Mouse (Mus musculus): Measurements from ENCODE around the gene Pp2d1.

Pp2d1 gene

GRCm38 (mm10) chr17:53478858-53479603 is 60.2 kb downstream of the Pp2d1 start, which contains the start of gene Rab5a:
TSS of gene Rab5a (plus strand) at chr17:53479234.
- peak; percentile 98 to 99 for DNase-seq

- no peak for DNase-seq
Measured at GRCm38 (mm10) chr17:53478066-53478857, 61.0 kb downstream of the Pp2d1 start.

GRCm38 (mm10) chr17:53468697-53469096 is 70.6 kb downstream of the Pp2d1 start:
- no peak for DNase-seq

- DNase-seq, result no peak
Measured at GRCm38 (mm10) chr17:53465569-53465968, 73.7 kb downstream of the Pp2d1 start.

GRCm38 (mm10) chr17:53463496-53463840 is 75.8 kb downstream of the Pp2d1 start:
- DNase-seq, result no peak

- DNase-seq, result peak; percentile 49 to 58
Measured at GRCm38 (mm10) chr17:53462603-53463495, 76.4 kb downstream of the Pp2d1 start, which contains the start of gene Efhb. TSS of gene Efhb (minus strand) at chr17:53463321.
